Mouse (Mus musculus) sigmoid colon, adult 10 weeks (tissue): ENCODE measurements around the gene Gmpr2. TPM values are rescaled to one million over a fixed set of nuclear protein-coding genes. Genes with fewer than 3 reads are reported as not detected.

Experiments used
- polyA plus RNA-seq: library from polyadenylated mRNA; stranded (reverse); fragments of 350-450 nt; fragmentation: Illumina TruSeq; extraction: RNeasy Lipid Tissue Mini Kit (QIAGEN cat#74804); gene quantifications from one replicate; pipeline ENCODE4 v1.2.3, GENCODE M21; 2014; ENCODE audit warnings: low read depth, low replicate concordance

Gene Gmpr2
- 26.0 TPM for polyA plus RNA-seq

GRCm38 (mm10) chr14:55671833-55672740 lies at the start of gene Gmpr2, which contains the start of gene Nedd8:
Gene Gmpr2 (plus strand): TSS chr14:55671941.
Gene Nedd8 (minus strand): TSS chr14:55672124.

GRCm38 (mm10) chr14:55635523-55636007 lies 36.2 kb upstream of the Gmpr2 start, which contains the start of gene Ipo4:
Gene Ipo4 (minus strand): TSS chr14:55635957.

GRCm38 (mm10) chr14:55637795-55638194 lies 33.9 kb upstream of the Gmpr2 start, which contains the start of gene Gm49378:
Gene Gm49378 (minus strand): TSS chr14:55637895.

GRCm38 (mm10) chr14:55643060-55643907 lies 28.5 kb upstream of the Gmpr2 start, which contains the start of gene Tm9sf1:
Gene Tm9sf1 (minus strand): TSS chr14:55643806.

GRCm38 (mm10) chr14:55649884-55650283 lies 21.9 kb upstream of the Gmpr2 start, which contains the start of gene Tssk4:
Gene Tssk4 (plus strand): TSS chr14:55650184.

GRCm38 (mm10) chr14:55659960-55660573 lies 11.7 kb upstream of the Gmpr2 start, which contains the start of gene Mdp1:
Gene Mdp1 (minus strand): TSS chr14:55660508.

GRCm38 (mm10) chr14:55681160-55682117 lies 9.7 kb downstream of the Gmpr2 start, which contains the start of gene Tinf2:
Gene Tinf2 (minus strand): TSS chr14:55681820.

GRCm38 (mm10) chr14:55713729-55714122 lies 42.0 kb downstream of the Gmpr2 start, which contains the start of gene Tgm1:
Gene Tgm1 (minus strand): TSS chr14:55713926.

GRCm38 (mm10) chr14:55721700-55722437 lies 50.1 kb downstream of the Gmpr2 start, which contains the start of gene Rabggta:
Gene Rabggta (minus strand): TSS chr14:55722263.

Other genes starting within 250 kb of the Gmpr2 start
- gene Dhrs4, start 193.2 kb upstream of the Gmpr2 start, polyA plus RNA-seq: 32.3 TPM
- gene Carmil3, start 181.3 kb upstream of the Gmpr2 start, polyA plus RNA-seq: not detected
- gene Cpne6, start 161.5 kb upstream of the Gmpr2 start, polyA plus RNA-seq: not detected
- not detected for gene Nrl, start 147.0 kb upstream of the Gmpr2 start, polyA plus RNA-seq
- gene Pck2, start 131.7 kb upstream of the Gmpr2 start, polyA plus RNA-seq: 5.2 TPM
- gene Dcaf11, start 111.9 kb upstream of the Gmpr2 start, polyA plus RNA-seq: 21.3 TPM
- not detected for gene A730061H03Rik, start 111.5 kb upstream of the Gmpr2 start, polyA plus RNA-seq
- not detected for gene Fitm1, start 96.3 kb upstream of the Gmpr2 start, polyA plus RNA-seq
- gene Psme1, start 93.8 kb upstream of the Gmpr2 start, polyA plus RNA-seq: 139 TPM
- 7.3 TPM for gene Emc9, start 86.6 kb upstream of the Gmpr2 start, polyA plus RNA-seq
- gene Psme2, start 80.8 kb upstream of the Gmpr2 start, polyA plus RNA-seq: 171 TPM
- gene Rnf31, start 80.2 kb upstream of the Gmpr2 start, polyA plus RNA-seq: 10.6 TPM
- 51.9 TPM for gene Irf9, start 68.4 kb upstream of the Gmpr2 start, polyA plus RNA-seq
- not detected for gene Rec8, start 53.9 kb upstream of the Gmpr2 start, polyA plus RNA-seq
- gene Ipo4, start 36.0 kb upstream of the Gmpr2 start, polyA plus RNA-seq: 2.9 TPM
- gene Gm49378, start 34.0 kb upstream of the Gmpr2 start, polyA plus RNA-seq: 0.63 TPM
- 52.5 TPM for gene Tm9sf1, start 28.1 kb upstream of the Gmpr2 start, polyA plus RNA-seq
- gene Tssk4, start 21.8 kb upstream of the Gmpr2 start, polyA plus RNA-seq: 0.50 TPM
- 43.5 TPM for gene Mdp1, start 11.4 kb upstream of the Gmpr2 start, polyA plus RNA-seq
- 50.1 TPM for gene Nedd8, start 183 bp downstream of the Gmpr2 start, polyA plus RNA-seq
- gene Tinf2, start 9.9 kb downstream of the Gmpr2 start, polyA plus RNA-seq: 13.6 TPM
- gene Tgm1, start 42.0 kb downstream of the Gmpr2 start, polyA plus RNA-seq: not detected
- gene Rabggta, start 50.3 kb downstream of the Gmpr2 start, polyA plus RNA-seq: 0.73 TPM
- gene Dhrs1, start 73.7 kb downstream of the Gmpr2 start, polyA plus RNA-seq: 15.3 TPM
- gene Nop9, start 73.8 kb downstream of the Gmpr2 start, polyA plus RNA-seq: 3.3 TPM
- gene Cideb, start 86.5 kb downstream of the Gmpr2 start, polyA plus RNA-seq: 5.6 TPM
- gene Ltb4r2, start 89.5 kb downstream of the Gmpr2 start, polyA plus RNA-seq: not detected
- gene Ltb4r1, start 94.0 kb downstream of the Gmpr2 start, polyA plus RNA-seq: not detected
- gene Adcy4, start 112.2 kb downstream of the Gmpr2 start, polyA plus RNA-seq: 0.19 TPM
- 4.4 TPM for gene Ripk3, start 116.9 kb downstream of the Gmpr2 start, polyA plus RNA-seq
- gene Nfatc4, start 151.2 kb downstream of the Gmpr2 start, polyA plus RNA-seq: 2.6 TPM
- gene Nynrin, start 182.1 kb downstream of the Gmpr2 start, polyA plus RNA-seq: 0.35 TPM
- 2.5 TPM for gene Cbln3, start 212.5 kb downstream of the Gmpr2 start, polyA plus RNA-seq
- gene Khnyn, start 213.0 kb downstream of the Gmpr2 start, polyA plus RNA-seq: 85.5 TPM
- gene Sdr39u1, start 228.4 kb downstream of the Gmpr2 start, polyA plus RNA-seq: 8.1 TPM